Comparison of ENCODE assay signal across 8 mouse cellular contexts in the genomic region with DNA sequence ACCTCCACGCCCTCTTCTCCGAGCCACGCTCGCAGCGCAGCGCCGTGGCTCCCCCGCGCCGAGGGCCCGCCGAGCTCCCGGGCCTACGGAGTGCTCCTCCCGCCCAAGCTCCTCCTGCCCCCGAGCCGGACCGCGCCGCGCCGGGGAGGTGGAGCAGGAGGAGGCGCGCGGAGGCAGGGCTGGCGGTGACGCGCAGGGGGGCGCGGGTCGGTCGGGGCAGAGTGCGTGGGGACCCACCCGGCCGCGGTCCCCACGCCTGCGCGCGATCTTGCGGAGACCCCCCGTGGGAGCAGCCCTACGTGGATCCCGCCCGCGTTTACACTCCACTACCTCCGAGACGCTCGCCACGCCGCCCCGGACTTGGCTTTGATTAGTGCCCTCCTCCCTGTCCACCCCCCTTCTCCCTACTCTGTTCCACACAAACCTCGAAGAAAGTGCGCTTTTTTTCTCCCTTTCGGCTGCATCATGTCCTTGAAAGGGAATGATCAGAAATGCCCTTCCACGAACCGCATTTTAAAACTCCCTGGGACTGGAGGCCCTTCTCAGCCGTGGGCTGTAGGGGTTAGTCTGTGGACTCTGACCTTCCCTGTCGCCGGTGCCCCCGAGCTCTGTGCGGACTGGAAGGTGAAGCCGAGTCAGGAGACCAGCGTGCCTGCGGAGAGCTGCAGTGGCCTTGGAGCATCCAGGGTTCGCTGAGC. TPM values are rescaled to one million over a fixed set of nuclear protein-coding genes. Genes with fewer than 3 reads are reported as not detected.
DNase-seq lines count a peak whose midpoint lies in the region; ATAC-seq and TF ChIP-seq lines count a peak whose summit lies in the region.

A gene (minus strand): TSS at position 623 of the 698 bp plus-strand sequence.

- WGBS in embryonic facial prominence, embryonic 14.5 days: 2% methylated on average over 20 of the region's 66 CpGs
- WGBS in heart, embryonic 11.5 days (ENCODE audit: insufficient replicate concordance): under 1% methylated on average over 46 of the region's 66 CpGs
- WGBS in kidney, embryonic 15.5 days: under 1% methylated on average over 57 of the region's 66 CpGs
- 3% methylated on average over 49 of the region's 66 CpGs for WGBS in liver, postnatal 0 days (ENCODE audit: insufficient replicate concordance)

- H3K4me3 ChIP-seq in embryonic facial prominence, embryonic 14.5 days (ENCODE audit: low read depth, low read length): peak within 1 kb of the TSS; percentile 80
- H3K4me3 ChIP-seq in heart, embryonic 11.5 days (ENCODE audit: low read depth, low read length): peak within 1 kb of the TSS; percentile 77
- H3K4me3 ChIP-seq in kidney, embryonic 15.5 days (replicated peaks): peak within 1 kb of the TSS; percentile 81
- H3K4me3 ChIP-seq in liver, postnatal 0 days (ENCODE audit: low read depth, low read length): peak within 1 kb of the TSS; percentile 66

- H3K4me1 ChIP-seq in embryonic facial prominence, embryonic 14.5 days (ENCODE audit: control insufficient read depth, insufficient read depth, low read length): peaks cover 3% of the 10 kb centered on the region; the same call in 1 of the 2 replicates
- no peaks in the 10 kb centered on the region for H3K4me1 ChIP-seq in heart, embryonic 11.5 days (ENCODE audit: control insufficient read depth, insufficient read depth, low read length)
- H3K4me1 ChIP-seq in kidney, embryonic 15.5 days: peaks cover 5% of the 10 kb centered on the region; the same call in 1 of the 2 replicates
- H3K4me1 ChIP-seq in liver, postnatal 0 days (ENCODE audit: insufficient read depth): no peaks in the 10 kb centered on the region

- no peaks in the 10 kb centered on the region for H3K27me3 ChIP-seq in embryonic facial prominence, embryonic 14.5 days (replicated peaks; ENCODE audit: control insufficient read depth, insufficient read depth, low read length)
- H3K27me3 ChIP-seq in heart, embryonic 11.5 days (ENCODE audit: control insufficient read depth, insufficient read depth, low read length): no peaks in the 10 kb centered on the region
- H3K27me3 ChIP-seq in kidney, embryonic 15.5 days: no peaks in the 10 kb centered on the region; the same call in 1 of the 2 replicates
- H3K27me3 ChIP-seq in liver, postnatal 0 days (ENCODE audit: insufficient read depth, low read length): peaks cover 8% of the 10 kb centered on the region; the same call in 1 of the 2 replicates

- TF ChIP-seq EP300 in liver, postnatal 0 days (IDR thresholded peaks at IDR 0.05; ENCODE audit: low read depth): no peak

- peak within 1 kb of the TSS; percentile 71 for H3K4me2 ChIP-seq in embryonic facial prominence, embryonic 14.5 days (ENCODE audit: low read depth, low read length)
- peak within 1 kb of the TSS; percentile 80 for H3K4me2 ChIP-seq in heart, embryonic 11.5 days
- peak within 1 kb of the TSS; percentile 82 for H3K4me2 ChIP-seq in kidney, embryonic 15.5 days
- H3K4me2 ChIP-seq in liver, postnatal 0 days (ENCODE audit: low read depth, low read length): peak within 1 kb of the TSS; percentile 62

- TF ChIP-seq CTCF in liver, postnatal 0 days (IDR thresholded peaks at IDR 0.05; ENCODE audit: low read depth): no peak

- H3K9ac ChIP-seq in embryonic facial prominence, embryonic 14.5 days (ENCODE audit: low read depth, low read length): peak within 1 kb of the TSS; percentile 87
- peak within 1 kb of the TSS; percentile 79 for H3K9ac ChIP-seq in heart, embryonic 11.5 days (ENCODE audit: low read depth, low read length)
- H3K9ac ChIP-seq in kidney, embryonic 15.5 days: peak within 1 kb of the TSS; percentile 80
- H3K9ac ChIP-seq in liver, postnatal 0 days (replicated peaks): peak within 1 kb of the TSS; percentile 67

- no peaks in the 10 kb centered on the region for H3K9me3 ChIP-seq in embryonic facial prominence, embryonic 14.5 days (ENCODE audit: control insufficient read depth, low read length)
- H3K9me3 ChIP-seq in heart, embryonic 11.5 days (replicated peaks; ENCODE audit: control insufficient read depth, low read length): no peaks in the 10 kb centered on the region
- H3K9me3 ChIP-seq in kidney, embryonic 15.5 days (replicated peaks): no peaks in the 10 kb centered on the region
- no peaks in the 10 kb centered on the region for H3K9me3 ChIP-seq in liver, postnatal 0 days (ENCODE audit: low read length)

- DNase-seq in urinary bladder, adult 18-20 months (ENCODE audit: low spot score in 2 of 2): peak; percentile 36 to 47
- DNase-seq in urinary bladder, postnatal 10 days (ENCODE audit: low spot score): no peak
- DNase-seq in embryonic facial prominence, embryonic 14.5 days (ENCODE audit: low spot score): peak; percentile 75
- DNase-seq in liver, postnatal 0 days: peak; percentile 64
- peak; percentile 41 for DNase-seq in ovary, postnatal 10 days (ENCODE audit: low spot score)

- peak within 1 kb of the TSS; percentile 68 for H3K27ac ChIP-seq in embryonic facial prominence, embryonic 14.5 days (replicated peaks; ENCODE audit: low read depth, low read length)
- H3K27ac ChIP-seq in heart, embryonic 11.5 days (ENCODE audit: low read depth, low read length): no peak within 1 kb of the TSS
- H3K27ac ChIP-seq in kidney, embryonic 15.5 days: peak within 1 kb of the TSS; percentile 93
- peak within 1 kb of the TSS; percentile 77 for H3K27ac ChIP-seq in liver, postnatal 0 days (ENCODE audit: low read depth)

- H3K36me3 ChIP-seq in embryonic facial prominence, embryonic 14.5 days (ENCODE audit: control insufficient read depth, insufficient read depth, low read length): no peaks in the 10 kb centered on the region
- H3K36me3 ChIP-seq in heart, embryonic 11.5 days (ENCODE audit: control insufficient read depth, insufficient read depth, low read length): no peaks in the 10 kb centered on the region
- no peaks in the 10 kb centered on the region for H3K36me3 ChIP-seq in kidney, embryonic 15.5 days
- no peaks in the 10 kb centered on the region for H3K36me3 ChIP-seq in liver, postnatal 0 days (replicated peaks; ENCODE audit: insufficient read depth, low read length)

- ATAC-seq in embryonic facial prominence, embryonic 14.5 days (ENCODE audit: low read depth): peak; percentile 95
- peak; percentile 84; the same call in 1 of the 2 replicates for ATAC-seq in heart, embryonic 11.5 days (replicated peaks; ENCODE audit: insufficient number of reproducible peaks, low FRiP score, low TSS enrichment)
- peak; percentile 93 for ATAC-seq in kidney, embryonic 15.5 days (replicated peaks; ENCODE audit: low FRiP score)
- ATAC-seq in liver, postnatal 0 days: peak; percentile 90
- ATAC-seq in inflammation-experienced regulatory T-cells, adult 6 months: no peak

RNA-seq across cellular contexts. Expression of the gene that starts here (rescaled TPM):
- polyA plus RNA-seq in embryonic facial prominence, embryonic 14.5 days (2014; fragmentation: Nextera tagmentation; extraction: Ambion mirVana): 5.6 and 6.6 TPM in 2 replicates
- polyA plus RNA-seq in heart, embryonic 11.5 days (2014; fragmentation: Nextera tagmentation; extraction: Ambion mirVana): 4.8 and 5.3 TPM in 2 replicates
- polyA plus RNA-seq in kidney, embryonic 15.5 days (2015; fragmentation: Nextera tagmentation; extraction: Ambion mirVana): 23.5 and 23.9 TPM in 2 replicates
- polyA plus RNA-seq in liver, postnatal 0 days (2015; fragmentation: Nextera tagmentation; extraction: Ambion mirVana): 5.1 and 6.2 TPM in 2 replicates
- polyA plus RNA-seq in inflammation-experienced regulatory T-cells, adult 6 months (2017; shearing (Covaris generic)): under 1 TPM in 2 of 3 experiments, not detected in 1; 0.04 to 0.12 TPM
